ENCODE assay signal across 21 mouse cellular contexts in the genomic region with DNA sequence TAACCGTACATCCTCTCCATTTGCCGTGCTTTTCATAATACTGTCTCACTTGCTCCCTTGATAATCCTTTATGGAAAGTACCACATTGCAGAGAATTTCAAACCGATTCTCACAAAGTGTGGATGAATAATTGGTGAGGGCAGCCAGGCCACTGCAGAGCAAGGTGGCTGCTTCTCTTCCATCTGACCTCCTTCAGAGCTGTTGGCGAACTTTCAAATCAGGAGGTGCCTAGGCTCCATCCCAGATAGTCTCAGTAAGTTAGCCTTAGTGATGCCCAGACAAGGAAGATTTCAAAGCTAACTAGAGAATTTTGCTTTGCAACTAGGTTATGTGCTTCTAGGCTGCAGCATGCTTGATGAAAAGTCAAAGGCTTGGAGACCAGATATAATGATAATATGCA. TPM values are rescaled to one million over a fixed set of nuclear protein-coding genes. Genes with fewer than 3 reads are reported as not detected.
"Had no signal": no experiment of that assay in that cellular context is flagged by ENCODE, and none has a peak within 500 bp of the region (broad histone marks: within the 10 kb centered on the region; RNA-seq: fewer than 3 reads in every experiment).

No protein-coding gene starts in this region.

- ATAC-seq: hindbrain, embryonic 16.5 days; hindbrain, postnatal 0 days; inflammation-experienced regulatory T-cells, adult 6 months; intestine, embryonic 16.5 days; intestine, postnatal 0 days had no signal

- DNase-seq: heart, postnatal 10 days; heart, postnatal 14 days; heart, postnatal 36 days; kidney, adult 11 months; kidney, adult 18-20 months; kidney, adult 2 months; kidney, adult 8-10 months; kidney, adult 9 months; kidney, postnatal 10 days; kidney, postnatal 14 days; kidney, postnatal 25 days; kidney, postnatal 36 days; kidney, postnatal 4 days; layer of hippocampus, adult 9-11 months; layer of hippocampus, postnatal 36 days had no signal

RNA-seq across cellular contexts. Expression of gene Rnf152, which starts 18.1 kb away (rescaled TPM):
- total RNA-seq: hematopoietic stem cell, adult 5-6 weeks had no signal
